Mouse (Mus musculus) cerebellum, postnatal 10 days (tissue): Measurements from ENCODE around the gene Gm815.

Experiments
- DNase-seq, 2 experiments: peaks; one replicate each; pipeline ENCODE4 v3.0.0; 2021; ENCODE audit warnings: mixed read lengths in 2 of 2

Gm815 gene

DNA sequence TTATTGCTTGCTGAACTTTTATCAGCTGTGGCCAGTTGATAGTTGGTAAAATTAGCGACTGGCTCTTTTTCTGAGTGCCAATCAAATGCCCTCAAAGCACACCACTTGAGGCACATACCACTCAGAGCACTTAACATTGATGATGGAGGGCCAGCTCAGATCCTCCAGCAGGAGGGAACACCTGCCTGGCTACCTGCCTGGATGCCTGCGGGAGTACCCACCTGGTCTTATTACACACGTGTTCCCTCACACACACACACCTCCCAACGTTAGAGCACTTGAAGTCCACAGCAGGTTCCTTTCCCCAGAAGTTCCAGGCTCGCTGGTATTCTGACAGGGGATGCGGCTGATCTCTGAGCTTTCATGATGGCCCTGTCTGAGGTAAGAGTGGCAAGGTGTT, at the start of gene Gm815:
Gene Gm815 (plus strand): TSS at position 266 of the 400 bp plus-strand sequence.
- no peak for DNase-seq

DNA sequence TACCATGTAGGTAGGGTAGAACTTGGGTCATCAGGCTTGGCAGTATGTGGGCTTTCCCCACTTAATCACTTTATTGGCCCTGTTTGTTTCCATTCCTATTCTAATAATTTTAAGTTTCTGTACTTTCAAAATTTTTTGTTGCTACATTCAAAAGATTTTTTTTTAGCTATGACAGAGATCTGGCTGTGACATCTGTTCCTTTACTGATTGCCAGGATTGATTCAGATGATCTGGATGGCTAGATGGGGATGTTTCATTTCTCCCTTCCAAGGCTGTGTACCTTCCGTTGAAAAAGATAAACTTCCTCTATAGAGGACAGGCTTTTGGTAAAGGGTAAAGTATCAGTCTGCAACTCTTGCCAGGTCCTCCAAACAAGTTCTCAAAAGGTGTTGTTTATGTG, 48.1 kb upstream of the Gm815 start:
- no peak for DNase-seq

- no peak for DNase-seq
Measured at GRCm38 (mm10) chr19:26843896-26844295, 41.8 kb upstream of the Gm815 start.

DNA sequence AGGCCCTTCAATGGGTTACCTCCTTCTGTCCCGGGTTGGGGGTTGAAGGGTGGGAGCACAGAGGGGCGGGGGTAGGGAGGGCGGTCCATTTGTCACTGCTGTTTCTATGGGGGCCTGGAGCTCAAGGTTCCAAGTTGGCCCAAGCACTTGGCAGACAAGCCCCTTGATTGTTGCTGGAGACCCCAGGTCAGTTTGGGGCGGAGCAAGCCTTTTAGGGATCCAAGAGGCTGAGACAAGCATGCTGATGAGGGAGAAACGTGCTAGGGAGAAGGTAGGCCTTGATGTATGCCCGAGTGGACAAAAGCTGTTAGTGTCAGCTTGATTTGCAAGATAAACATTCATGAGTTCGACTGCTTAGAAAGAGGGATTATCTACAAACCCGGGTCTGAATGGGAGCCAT, 40.9 kb upstream of the Gm815 start:
- peak; percentile 61 to 70 for DNase-seq

- DNase-seq, result peak; percentile 92 to 95
Measured at GRCm38 (mm10) chr19:26845276-26846016, 40.2 kb upstream of the Gm815 start.

- no peak for DNase-seq
Measured at GRCm38 (mm10) chr19:26846017-26846285, 39.7 kb upstream of the Gm815 start.

- no peak for DNase-seq
Measured at GRCm38 (mm10) chr19:26851017-26851782, 34.5 kb upstream of the Gm815 start.

- DNase-seq, result no peak
Measured at GRCm38 (mm10) chr19:26852325-26852900, 33.3 kb upstream of the Gm815 start.

GRCm38 (mm10) chr19:26853701-26854282, 31.9 kb upstream of the Gm815 start:
- DNase-seq, result no peak

GRCm38 (mm10) chr19:26854661-26855060, 31.0 kb upstream of the Gm815 start:
- no peak for DNase-seq

DNA sequence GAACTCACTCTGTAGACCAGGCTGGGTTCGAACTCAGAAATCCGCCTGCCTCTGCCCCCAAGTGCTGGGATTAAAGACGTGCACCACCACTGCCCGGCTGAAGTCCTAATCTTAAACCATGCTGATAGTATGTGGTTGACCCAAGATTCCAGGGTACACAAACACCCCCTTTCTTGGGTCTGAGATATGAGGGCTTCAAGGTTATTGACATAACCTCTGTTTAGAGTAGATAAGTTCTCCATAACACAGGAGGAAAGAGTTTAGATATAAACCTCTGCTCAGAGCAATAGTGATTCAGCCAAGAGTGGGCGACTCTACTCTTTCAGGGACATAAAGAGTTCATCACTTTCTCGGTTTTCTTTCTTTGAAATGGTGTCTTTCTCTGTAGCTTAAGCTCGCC, 30.5 kb upstream of the Gm815 start:
- no peak for DNase-seq

DNA sequence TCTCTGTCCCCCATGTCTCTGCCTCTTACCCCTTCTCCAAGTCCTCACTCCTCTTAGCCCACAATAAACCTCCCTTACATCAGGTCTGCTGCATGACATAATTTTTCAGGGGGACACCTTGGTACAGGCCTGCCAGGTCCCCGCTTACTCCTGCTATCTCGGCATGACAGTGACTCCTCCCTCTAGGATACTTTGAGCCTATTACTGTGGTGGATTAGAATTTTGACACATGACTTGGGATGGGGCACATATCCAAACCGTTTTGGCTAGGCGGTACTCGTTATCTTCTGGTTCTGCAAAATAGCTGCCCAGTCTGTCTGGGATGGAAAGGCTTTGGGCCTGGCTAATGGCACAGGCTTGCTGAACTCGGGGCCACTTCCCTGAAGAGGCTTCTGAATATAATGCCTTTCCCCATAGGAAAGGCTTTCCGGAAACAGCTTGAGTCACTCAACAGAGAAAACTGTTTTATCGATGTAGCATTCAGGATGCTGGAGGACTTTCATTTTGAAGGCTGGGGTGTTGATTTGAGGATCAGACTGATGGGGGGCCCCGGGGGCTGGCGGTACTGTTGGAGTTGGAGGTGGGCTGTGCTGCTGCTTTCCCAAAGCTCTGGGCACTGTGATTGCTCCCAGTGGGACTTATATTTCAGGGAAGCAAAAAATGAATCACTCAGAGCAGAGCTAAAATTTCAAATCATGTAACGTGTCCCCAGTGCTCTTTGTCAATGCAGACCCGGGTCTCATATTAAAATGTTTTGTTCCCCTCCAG, 27.1 kb upstream of the Gm815 start:
- no peak for DNase-seq

DNA sequence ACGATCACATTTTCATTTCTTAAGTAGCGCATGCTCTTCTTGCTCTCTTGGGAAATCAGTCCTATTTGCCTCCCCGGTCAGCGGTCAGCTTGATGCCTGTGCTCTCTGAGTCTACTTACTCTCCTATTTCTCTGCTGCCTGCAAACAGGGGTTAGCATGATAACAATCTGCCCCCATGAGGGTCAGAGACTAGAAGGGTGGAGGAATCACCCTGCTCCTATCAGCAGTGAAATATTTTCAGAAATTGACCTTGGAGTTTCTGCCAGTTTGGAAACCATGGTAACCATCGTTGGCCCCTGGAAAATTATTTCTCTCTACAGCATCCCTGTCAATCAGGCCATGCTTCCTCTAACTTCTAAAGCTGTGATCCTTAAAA, 26.5 kb upstream of the Gm815 start:
- no peak for DNase-seq

DNA sequence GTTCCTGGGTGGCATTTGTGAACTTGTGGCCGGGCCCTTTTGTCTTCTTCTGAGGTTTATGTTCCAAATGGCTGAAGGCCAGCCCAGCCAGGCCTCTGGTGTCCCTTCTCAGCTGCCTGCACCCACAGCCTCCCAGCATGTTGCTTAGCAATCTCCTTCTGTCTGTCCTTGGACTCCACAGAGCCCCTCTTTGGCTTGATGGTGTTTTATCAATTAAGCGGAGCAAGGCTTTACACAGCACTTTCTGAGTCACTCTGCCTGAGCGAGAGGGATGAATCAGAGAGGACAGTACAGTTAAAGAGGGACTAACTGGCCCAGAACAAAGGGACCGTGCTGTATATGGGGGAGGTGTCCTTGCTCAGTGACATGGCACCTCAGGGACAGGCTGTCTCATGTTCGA, 22.0 kb upstream of the Gm815 start:
- DNase-seq, result peak in 1 of 2 experiments; percentile 48

DNA sequence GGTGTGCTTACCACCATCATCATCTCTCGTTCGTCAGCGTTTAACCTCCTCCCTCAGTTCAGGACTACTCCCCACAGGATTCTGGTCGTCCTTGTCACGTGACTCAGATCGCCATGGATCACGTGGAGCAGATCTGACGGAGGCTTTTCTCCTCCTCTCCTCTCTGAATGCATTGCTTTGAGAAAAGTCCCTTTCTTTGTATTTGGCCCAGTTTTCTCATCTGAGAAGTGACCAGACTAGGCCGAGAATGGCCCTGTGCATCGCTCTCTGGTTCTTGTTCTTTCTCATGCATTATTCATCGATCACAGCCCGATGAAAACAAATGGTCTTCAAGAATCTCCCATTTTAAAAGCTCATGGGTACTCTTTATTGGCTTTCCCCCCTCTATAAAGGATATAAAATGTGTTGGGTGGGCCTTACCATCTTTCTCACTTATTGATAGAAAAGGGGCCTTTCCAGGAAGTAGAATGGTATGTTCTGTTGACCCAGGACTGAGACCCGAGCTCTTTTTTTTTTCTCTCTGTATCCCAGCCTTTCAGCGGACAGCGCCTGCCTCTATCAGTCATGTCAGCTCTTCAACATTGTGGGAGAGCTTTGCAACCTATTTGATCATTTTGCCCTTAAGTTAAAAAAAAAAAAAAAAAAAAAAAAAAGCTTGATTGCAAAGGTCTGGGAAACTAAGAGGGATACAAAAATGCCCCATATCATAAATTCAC, 20.5 kb upstream of the Gm815 start:
- no peak for DNase-seq

- no peak for DNase-seq
Measured at GRCm38 (mm10) chr19:26865736-26866135, 19.9 kb upstream of the Gm815 start.

- DNase-seq, result no peak
Measured at GRCm38 (mm10) chr19:26869591-26869990, 16.1 kb upstream of the Gm815 start.

- DNase-seq, result peak in 1 of 2 experiments; percentile 31
Measured at GRCm38 (mm10) chr19:26870280-26870679, 15.4 kb upstream of the Gm815 start.

DNA sequence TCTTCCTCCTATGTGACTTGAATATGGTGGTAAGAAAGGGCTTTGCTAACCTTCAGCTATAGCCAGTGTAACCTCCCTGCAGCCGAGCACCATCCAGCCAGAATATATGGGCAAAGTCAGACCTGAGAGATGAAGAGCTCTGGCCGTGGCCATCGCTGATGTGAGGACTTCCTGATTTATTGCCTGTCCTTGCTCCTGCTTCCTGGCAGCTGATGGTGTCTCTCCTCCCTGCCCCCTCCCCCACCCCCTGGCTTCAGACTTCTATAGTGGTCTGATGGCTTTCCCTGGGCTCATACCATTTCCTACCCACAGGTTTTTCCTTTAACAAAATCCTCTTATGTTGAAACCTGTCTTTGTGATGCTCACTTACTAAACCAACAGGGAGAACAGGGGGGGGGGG, 14.6 kb upstream of the Gm815 start:
- no peak for DNase-seq

- peak; percentile 13 to 19 for DNase-seq
Measured at GRCm38 (mm10) chr19:26872886-26873285, 12.8 kb upstream of the Gm815 start.

DNA sequence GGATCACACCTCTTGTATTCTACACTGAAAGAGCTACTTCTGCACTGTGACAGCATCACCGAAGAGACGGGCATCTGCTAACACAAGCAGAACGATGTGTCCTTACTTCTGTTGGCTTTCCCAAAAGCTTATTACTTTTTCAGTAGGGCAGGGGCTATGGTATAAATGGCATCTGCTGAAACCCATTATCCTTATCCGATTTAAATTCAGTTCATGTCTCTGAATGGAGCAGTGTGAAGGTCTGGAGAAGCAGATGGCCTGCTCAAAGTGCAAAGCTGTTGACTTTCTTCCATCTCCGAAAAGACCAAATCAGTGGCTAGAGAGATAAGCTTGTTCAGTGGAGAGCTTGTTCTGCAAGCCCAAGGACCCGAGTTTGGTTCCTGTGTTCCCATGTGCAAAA, 10.1 kb upstream of the Gm815 start:
- no peak for DNase-seq

DNA sequence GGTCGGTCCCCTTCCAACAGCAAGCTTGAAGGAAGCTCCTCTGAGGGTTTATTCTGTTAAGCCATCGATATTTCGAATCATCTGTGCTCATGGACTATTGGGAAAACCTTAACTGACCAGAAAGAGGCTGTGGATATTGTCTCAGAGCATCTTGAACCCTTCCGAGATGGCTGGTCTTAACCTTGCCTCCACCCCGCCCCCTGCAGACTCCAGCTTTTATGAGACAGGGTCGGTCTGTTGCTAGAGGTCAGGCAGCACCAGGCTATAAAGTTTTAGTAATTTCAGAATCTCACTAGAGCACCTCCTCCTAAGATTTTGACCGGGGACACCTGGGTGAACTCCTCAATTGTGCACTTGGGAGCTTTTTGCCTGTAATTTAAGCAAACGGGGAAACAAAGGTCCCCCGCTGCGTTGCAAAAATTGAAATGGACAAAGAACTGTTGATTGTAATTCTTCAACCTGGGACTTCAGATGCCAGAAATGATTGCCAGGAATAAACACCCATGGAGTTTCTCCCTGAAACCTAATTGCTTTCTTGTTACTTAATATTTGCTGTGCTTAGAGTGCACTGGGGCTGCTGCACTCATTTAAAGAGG, 8.4 kb upstream of the Gm815 start:
- peak; percentile 22 to 35 for DNase-seq
